Mouse (Mus musculus) kidney, embryonic 16.5 days (tissue): Measurements from ENCODE around the gene Plekhh2. TPM values are rescaled to one million over a fixed set of nuclear protein-coding genes. Genes with fewer than 3 reads are reported as not detected.
A peak's percentile ranks its signal among the peaks of the same experiment; 100 is the strongest.
"Not testable (repeated sequence)": the region's sequence is repeated elsewhere in the genome, so short reads cannot be mapped to it uniquely, and the experiment has no call there.

Experiments
- ATAC-seq: fragments of 200-750 bp; cut with Nextera tagmentation; 2 replicates; pipeline ENCODE4 v1.8.0; 2017; ENCODE audit warnings: moderate TSS enrichment; ENCODE audit not compliant: low FRiP score, low TSS enrichment
- H3K27ac ChIP-seq: fragments of 300-500 bp; sonication (generic); 2 replicates; pipeline ENCODE4 v1.5.1; 2014; ENCODE audit warnings: low read length
- H3K27me3 ChIP-seq: fragments of 300-500 bp; sonication (generic); 2 replicates; pipeline ENCODE4 v1.6.1; 2014; ENCODE audit warnings: low read length, control low read depth, mixed read lengths; ENCODE audit not compliant: insufficient read depth
- H3K36me3 ChIP-seq: fragments of 300-500 bp; sonication (generic); 2 replicates; pipeline ENCODE4 v1.6.1; 2014; ENCODE audit warnings: low read length, control low read depth, mixed read lengths; ENCODE audit not compliant: insufficient read depth
- H3K4me1 ChIP-seq: fragments of 300-500 bp; sonication (generic); 2 replicates; pipeline ENCODE4 v1.6.1; 2014; ENCODE audit warnings: low read length, control low read depth, mixed read lengths; ENCODE audit not compliant: insufficient read depth
- H3K4me2 ChIP-seq: fragments of 300-500 bp; sonication (generic); replicated peaks from 2 replicates; pipeline ENCODE4 v1.6.1; 2014; ENCODE audit warnings: low read depth, low read length
- H3K4me3 ChIP-seq: fragments of 300-500 bp; sonication (generic); 2 replicates; pipeline ENCODE4 v1.5.1; 2014; ENCODE audit warnings: mild to moderate bottlenecking, low read length
- H3K9ac ChIP-seq: fragments of 300-500 bp; sonication (generic); replicated peaks from 2 replicates; pipeline ENCODE4 v1.6.1; 2014; ENCODE audit warnings: low read length
- H3K9me3 ChIP-seq: fragments of 300-500 bp; sonication (generic); 2 replicates; pipeline ENCODE4 v1.6.1; 2016; ENCODE audit warnings: low read length, control low read depth
- WGBS: fragments of 180-500 bp; shearing (Covaris S2); extraction: QIAGEN DNeasy Blood & Tissue Kit; methylation state at CpG from one replicate; pipeline ENCODE4 v1.1.7; 2014; 5-methylcytosine and 5-hydroxymethylcytosine counted together
- polyA plus RNA-seq: library from polyadenylated mRNA; unstranded; fragments of >200 nt; fragmentation: Nextera tagmentation; extraction: Ambion mirVana; gene quantifications from 2 replicates; pipeline ENCODE4 v1.2.1, GENCODE M21; 2015

Plekhh2 gene
- polyA plus RNA-seq, 1 experiment from 2014 or later = 10.5 TPM

DNA sequence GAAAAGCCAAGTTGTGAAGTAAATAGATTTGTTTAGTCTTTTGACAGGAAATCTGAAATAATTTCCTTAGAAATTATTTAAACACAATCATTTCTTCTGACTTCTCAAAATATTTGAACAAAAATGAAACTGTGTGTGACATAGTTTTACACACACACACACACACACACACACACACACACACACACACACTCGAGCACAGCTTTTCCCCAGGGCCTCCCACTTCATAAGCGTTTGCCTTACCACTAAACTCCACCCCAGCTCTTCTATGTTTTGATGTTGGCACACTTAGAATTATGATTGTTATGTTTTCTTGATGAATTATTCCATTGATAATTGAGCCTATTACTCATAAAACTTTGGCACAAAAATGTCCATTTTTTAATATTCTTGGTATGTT lies 22.9 kb downstream of the Plekhh2 start:
- 70% methylated on average over 2 of the region's 2 CpGs for WGBS

DNA sequence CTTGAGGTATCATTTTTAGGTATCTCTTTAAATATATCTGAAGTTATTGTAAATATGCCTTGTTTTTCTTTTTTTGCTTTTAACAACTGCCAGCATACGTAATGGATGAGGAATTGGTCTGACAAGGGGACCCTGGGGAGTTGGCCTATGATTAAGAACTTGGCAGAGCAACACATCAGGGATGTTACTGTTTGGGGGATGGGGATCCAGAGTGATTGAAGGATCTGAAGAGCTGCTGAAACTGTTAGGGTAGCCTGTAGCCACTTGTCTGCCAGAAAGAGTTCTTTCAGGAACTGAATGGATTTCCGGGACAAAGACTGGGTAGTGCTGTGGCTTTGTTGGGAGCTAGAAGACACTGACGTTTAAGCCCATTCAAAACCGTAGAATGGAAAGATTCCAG lies 23.5 kb downstream of the Plekhh2 start:
- H3K36me3 ChIP-seq = 0 out of 2 replicates have a peak, but pooled peaks cover 8% of the 10 kb centered on the region
- no peak for ATAC-seq
- no peak overlapping the region for H3K27ac ChIP-seq
- 87% methylated on average over 4 of the region's 4 CpGs for WGBS
- peaks cover 17% of the 10 kb centered on the region for H3K4me1 ChIP-seq
- H3K9ac ChIP-seq = no peak overlapping the region
- no peak overlapping the region for H3K4me3 ChIP-seq
- H3K9me3 ChIP-seq = 0 out of 2 replicates have a peak, but pooled peaks cover 3% of the 10 kb centered on the region
- no peaks in the 10 kb centered on the region for H3K27me3 ChIP-seq
- no peak overlapping the region for H3K4me2 ChIP-seq

More for the DNA sequence above, 22.9 kb downstream of the Plekhh2 start:
- Histone ChIP-seq H3K27ac (no peak overlapping the region), H3K27me3 (no peaks in the 10 kb centered on the region), H3K9me3 (0 out of 2 replicates have a peak, but pooled peaks cover 3% of the 10 kb centered on the region), H3K9ac (no peak overlapping the region), H3K36me3 (0 out of 2 replicates have a peak, but pooled peaks cover 8% of the 10 kb centered on the region), H3K4me2 (no peak overlapping the region), H3K4me1 (peaks cover 19% of the 10 kb centered on the region), H3K4me3 (no peak overlapping the region)
- no peak for ATAC-seq

DNA sequence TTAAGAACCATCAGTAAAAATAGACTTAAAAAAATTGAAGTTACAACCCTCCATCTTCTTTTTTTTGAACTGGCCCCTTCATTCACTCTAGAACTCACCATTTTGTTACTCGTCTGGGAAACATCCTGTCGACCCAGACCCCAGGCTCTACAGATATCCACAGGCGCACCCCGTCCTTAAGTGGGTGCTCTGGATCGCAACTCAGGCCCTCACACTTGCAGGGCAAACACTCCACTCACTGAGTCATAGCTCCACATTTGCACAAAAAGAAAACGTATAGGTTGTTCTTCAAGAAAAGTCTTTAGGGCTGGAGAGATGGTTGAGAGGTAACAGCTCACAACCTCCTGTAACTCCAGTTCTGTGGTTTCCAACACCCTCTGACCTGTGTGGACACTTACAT lies 25.6 kb downstream of the Plekhh2 start:
- no peaks in the 10 kb centered on the region for H3K27me3 ChIP-seq
- H3K4me2 ChIP-seq = no peak overlapping the region
- H3K36me3 ChIP-seq = 0 out of 2 replicates have a peak, but pooled peaks cover 8% of the 10 kb centered on the region
- no peak overlapping the region for H3K4me3 ChIP-seq
- H3K9ac ChIP-seq = no peak overlapping the region
- no peak for ATAC-seq
- H3K4me1 ChIP-seq = peaks cover 13% of the 10 kb centered on the region
- no peak overlapping the region for H3K27ac ChIP-seq
- 91% methylated on average over 6 of the region's 6 CpGs for WGBS
- 0 out of 2 replicates have a peak, but pooled peaks cover 3% of the 10 kb centered on the region for H3K9me3 ChIP-seq

DNA sequence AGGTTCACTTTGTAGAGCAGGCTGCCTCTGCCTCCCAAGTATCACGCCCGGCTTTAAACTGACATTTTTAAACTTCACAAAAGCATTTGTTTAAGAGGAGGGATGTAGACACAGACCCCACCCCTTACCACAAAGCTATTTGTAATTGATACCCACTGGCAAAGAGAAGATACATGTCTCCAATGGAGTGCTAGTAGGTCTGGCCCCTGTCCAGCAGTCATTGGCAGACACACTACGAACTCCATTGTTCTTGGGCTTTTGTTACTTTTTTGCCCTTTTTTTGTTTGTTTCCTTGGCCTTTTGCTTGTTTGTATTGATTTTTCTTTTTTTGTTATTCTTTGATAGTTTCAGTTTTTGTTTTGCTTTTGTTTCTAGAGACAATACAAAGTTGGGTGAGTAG lies 26.3 kb downstream of the Plekhh2 start:
- peaks cover 10% of the 10 kb centered on the region; the same call in 1 of the 2 replicates for H3K36me3 ChIP-seq
- no peaks in the 10 kb centered on the region for H3K27me3 ChIP-seq
- no peak overlapping the region for H3K4me3 ChIP-seq
- H3K4me1 ChIP-seq = peaks cover 7% of the 10 kb centered on the region
- 0 out of 2 replicates have a peak, but pooled peaks cover 3% of the 10 kb centered on the region for H3K9me3 ChIP-seq
- H3K4me2 ChIP-seq = no peak overlapping the region
- H3K9ac ChIP-seq = no peak overlapping the region
- 87% methylated on average over 3 of the region's 3 CpGs for WGBS
- H3K27ac ChIP-seq = no peak overlapping the region
- no peak for ATAC-seq

DNA sequence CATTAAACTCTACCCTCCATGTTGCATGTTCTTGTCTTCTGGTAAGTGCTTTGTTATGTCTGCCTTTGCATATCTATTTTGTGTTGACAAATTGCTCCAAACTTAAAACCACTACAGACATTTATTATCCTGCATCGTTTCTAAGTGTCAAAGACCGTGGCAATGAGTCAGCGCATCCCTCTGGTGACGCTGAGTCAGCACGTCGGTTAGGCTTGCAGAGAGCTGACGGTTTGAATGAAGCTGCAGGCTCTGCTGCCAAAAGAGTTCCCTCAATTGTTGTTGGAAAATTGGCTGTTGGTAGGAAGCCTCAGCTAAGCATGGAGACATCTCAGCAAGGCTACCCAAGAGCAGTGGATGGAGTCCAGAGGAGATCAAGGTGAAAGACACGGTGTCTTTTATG lies 28.9 kb downstream of the Plekhh2 start:
- ATAC-seq = no peak
- H3K4me3 ChIP-seq = no peak overlapping the region

DNA sequence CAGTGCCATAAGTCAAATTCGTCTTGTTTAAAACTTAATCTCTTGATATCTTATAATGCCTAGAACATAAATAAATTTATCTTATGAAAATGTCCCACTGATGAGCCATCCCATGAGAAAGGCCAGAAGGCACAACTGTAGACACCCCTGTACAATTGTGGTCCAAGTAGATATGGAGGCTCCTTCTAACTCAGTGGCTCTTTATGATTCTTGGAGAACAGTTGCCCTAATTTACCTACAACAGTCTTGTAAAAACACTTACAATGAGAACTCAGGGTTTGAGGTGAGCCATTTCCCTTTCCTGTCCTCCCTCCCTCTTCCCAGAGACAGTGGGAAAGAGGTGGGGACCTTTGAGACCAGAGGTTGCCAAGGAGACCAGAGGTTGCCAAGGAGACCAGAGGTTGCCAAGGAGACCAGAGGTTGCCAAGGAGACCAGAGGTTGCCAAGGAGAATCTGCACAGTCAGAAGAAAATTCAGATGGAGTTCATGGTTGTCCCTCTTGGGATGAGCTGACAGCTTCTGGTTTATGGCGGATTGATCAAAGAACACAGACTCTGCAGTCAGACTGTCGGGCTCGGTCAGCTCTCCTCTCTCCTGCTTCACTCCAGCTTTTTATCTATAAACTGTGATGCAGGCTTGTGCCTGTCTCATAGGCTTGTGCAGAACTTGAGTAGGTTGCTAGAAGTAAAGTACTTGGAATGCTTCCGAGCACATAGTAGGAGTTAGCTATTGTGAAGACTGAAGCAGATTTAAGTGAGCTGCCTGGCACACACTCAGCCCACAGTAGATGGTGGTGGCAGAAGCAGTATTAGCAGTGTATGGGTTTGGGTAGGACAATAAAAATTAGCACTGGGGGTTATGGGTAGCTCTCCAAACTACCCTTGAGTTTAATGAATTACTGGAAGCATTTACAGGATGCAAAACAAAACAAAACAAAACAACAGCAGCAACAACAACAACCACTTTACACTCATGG lies 39.5 kb downstream of the Plekhh2 start:
- Histone ChIP-seq H3K27me3 (no peaks in the 10 kb centered on the region), H3K9ac (no peak overlapping the region), H3K4me3 (no peak overlapping the region), H3K36me3 (no peaks in the 10 kb centered on the region), H3K4me2 (no peak overlapping the region), H3K4me1 (no peaks in the 10 kb centered on the region), H3K27ac (no peak overlapping the region), H3K9me3 (no peaks in the 10 kb centered on the region)
- ATAC-seq = no peak
- 79% methylated on average over 5 of the region's 5 CpGs for WGBS

More for the DNA sequence above, 28.9 kb downstream of the Plekhh2 start:
- WGBS = 78% methylated on average over 8 of the region's 8 CpGs
- peaks cover 13% of the 10 kb centered on the region; the same call in 1 of the 2 replicates for H3K36me3 ChIP-seq
- H3K4me2 ChIP-seq = no peak overlapping the region
- no peaks in the 10 kb centered on the region for H3K4me1 ChIP-seq
- 0 out of 2 replicates have a peak, but pooled peaks cover 3% of the 10 kb centered on the region for H3K9me3 ChIP-seq
- no peak overlapping the region for H3K27ac ChIP-seq
- H3K27me3 ChIP-seq = no peaks in the 10 kb centered on the region
- H3K9ac ChIP-seq = no peak overlapping the region

DNA sequence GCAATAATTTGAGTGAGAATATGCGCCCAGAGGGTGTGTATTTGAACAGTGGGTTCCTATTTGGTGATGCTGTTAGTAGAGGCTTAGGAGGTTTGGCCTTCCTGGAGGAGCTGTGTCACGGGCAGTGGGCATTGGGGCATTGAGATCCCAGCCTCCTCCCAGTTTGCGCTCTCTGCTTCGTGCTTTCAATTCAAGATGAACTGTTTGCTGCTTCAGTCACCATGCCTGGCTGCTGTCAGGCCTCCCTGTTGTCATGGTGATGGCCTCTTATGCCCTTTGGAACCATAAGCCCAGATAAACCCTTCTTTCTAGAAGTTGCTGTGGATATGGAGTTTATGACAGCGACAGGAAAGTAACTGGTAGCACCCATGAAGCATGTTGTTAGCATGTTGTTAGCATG lies 40.5 kb downstream of the Plekhh2 start:
- H3K4me3 ChIP-seq = no peak overlapping the region
- no peak overlapping the region for H3K27ac ChIP-seq
- H3K27me3 ChIP-seq = no peaks in the 10 kb centered on the region
- H3K36me3 ChIP-seq = no peaks in the 10 kb centered on the region
- ATAC-seq = no peak
- no peaks in the 10 kb centered on the region for H3K4me1 ChIP-seq
- 67% methylated on average over 5 of the region's 5 CpGs for WGBS
- no peak overlapping the region for H3K9ac ChIP-seq
- no peaks in the 10 kb centered on the region for H3K9me3 ChIP-seq
- H3K4me2 ChIP-seq = no peak overlapping the region

DNA sequence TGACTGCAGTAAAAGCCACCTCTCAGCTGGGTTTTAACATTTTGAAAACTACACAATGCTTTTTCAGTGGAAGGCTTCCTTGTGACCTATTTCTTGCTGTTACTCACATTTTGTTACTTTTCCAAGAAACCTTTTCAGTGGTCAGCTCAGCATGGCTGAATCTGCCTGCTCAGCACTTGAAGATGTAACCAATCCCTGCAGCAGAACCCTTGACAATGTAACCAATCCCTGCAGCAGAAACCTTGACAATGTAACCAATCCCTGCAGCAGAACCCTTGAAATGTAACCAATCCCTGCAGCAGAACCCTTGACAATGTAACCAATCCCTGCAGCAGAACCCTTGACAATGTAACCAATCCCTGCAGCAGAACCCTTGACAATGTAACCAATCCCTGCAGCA lies 52.6 kb downstream of the Plekhh2 start:
- H3K27ac ChIP-seq, H3K4me3 ChIP-seq, H3K9me3 ChIP-seq, ATAC-seq, H3K9ac ChIP-seq, H3K27me3 ChIP-seq, H3K4me2 ChIP-seq: not testable (repeated sequence)
- H3K4me1 ChIP-seq = peaks cover 14% of the 10 kb centered on the region
- H3K36me3 ChIP-seq = peaks cover 21% of the 10 kb centered on the region

DNA sequence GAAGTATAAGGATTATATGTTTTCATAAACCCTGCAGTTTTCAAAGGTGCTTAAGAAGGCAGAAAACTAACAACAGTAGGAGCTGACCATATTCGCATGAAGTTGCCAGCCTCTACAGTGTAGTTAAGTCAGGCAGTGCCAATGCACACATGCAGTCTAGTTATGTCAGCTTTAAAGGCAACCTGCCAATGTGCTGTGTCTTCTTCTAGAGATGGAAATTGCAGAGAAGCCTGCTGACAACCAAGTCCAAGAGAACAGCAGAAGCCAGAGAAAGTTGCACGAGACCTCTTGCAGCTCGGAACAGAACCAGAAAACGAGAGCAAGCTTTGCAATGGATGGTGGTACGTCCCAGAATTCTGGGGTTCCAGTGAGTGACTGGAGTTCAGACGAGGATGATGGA lies 54.1 kb downstream of the Plekhh2 start:
- ATAC-seq = no peak
- WGBS = 91% methylated on average over 6 of the region's 6 CpGs
- peaks cover 14% of the 10 kb centered on the region for H3K4me1 ChIP-seq
- H3K27ac ChIP-seq = 0 out of 2 replicates have a peak overlapping the region, but pooled peaks have one; percentile 14
- H3K9ac ChIP-seq = no peak overlapping the region
- H3K4me3 ChIP-seq = no peak overlapping the region
- peaks cover 16% of the 10 kb centered on the region for H3K36me3 ChIP-seq
- no peak overlapping the region for H3K4me2 ChIP-seq
- H3K9me3 ChIP-seq = no peaks in the 10 kb centered on the region
- H3K27me3 ChIP-seq = no peaks in the 10 kb centered on the region
